Mouse (Mus musculus): ENCODE results near the gene Nes. TPM values are rescaled to one million over a fixed set of nuclear protein-coding genes. Genes with fewer than 3 reads are reported as not detected.

Nes gene
- polyA plus RNA-seq, 1 experiment from 2014 or later, result 11.1 TPM

- ATAC-seq (ENCODE audit: low read depth), result no peak
- H3K4me1 ChIP-seq (ENCODE audit: control insufficient read depth, insufficient read depth, low read length), result peaks cover 6% of the 10 kb centered on the region; the same call in 1 of the 2 replicates
- H3K4me2 ChIP-seq (ENCODE audit: low read depth, low read length), result no peak overlapping the region
- H3K9ac ChIP-seq (replicated peaks; ENCODE audit: low read depth, low read length), result no peak overlapping the region
- H3K36me3 ChIP-seq (ENCODE audit: control insufficient read depth, insufficient read depth, low read length), result peaks cover 30% of the 10 kb centered on the region
- H3K27me3 ChIP-seq (ENCODE audit: control insufficient read depth, insufficient read depth, low read length), result no peaks in the 10 kb centered on the region
- no peak overlapping the region for H3K27ac ChIP-seq (ENCODE audit: low read depth, low read length)
- no peak overlapping the region for H3K4me3 ChIP-seq (ENCODE audit: low read depth, low read length)
- WGBS, result 53% methylated on average over 5 of the region's 5 CpGs
- no peaks in the 10 kb centered on the region for H3K9me3 ChIP-seq (ENCODE audit: control insufficient read depth, low read length)
Observed at GRCm38 (mm10) chr3:87940611-87941010, 30.3 kb upstream of the Nes start.

GRCm38 (mm10) chr3:87942471-87942870 is 28.4 kb upstream of the Nes start:
- Histone ChIP-seq H3K4me3 (ENCODE audit: low read depth, low read length) (no peak overlapping the region), H3K9ac (replicated peaks; ENCODE audit: low read depth, low read length) (no peak overlapping the region), H3K4me2 (ENCODE audit: low read depth, low read length) (no peak overlapping the region), H3K27me3 (ENCODE audit: control insufficient read depth, insufficient read depth, low read length) (no peaks in the 10 kb centered on the region), H3K4me1 (ENCODE audit: control insufficient read depth, insufficient read depth, low read length) (peaks cover 19% of the 10 kb centered on the region), H3K9me3 (ENCODE audit: control insufficient read depth, low read length) (no peaks in the 10 kb centered on the region), H3K36me3 (ENCODE audit: control insufficient read depth, insufficient read depth, low read length) (peaks cover 30% of the 10 kb centered on the region), H3K27ac (ENCODE audit: low read depth, low read length) (no peak overlapping the region)
- no peak for ATAC-seq (ENCODE audit: low read depth)
- WGBS, result 92% methylated on average over 2 of the region's 2 CpGs

GRCm38 (mm10) chr3:87943586-87943985 is 27.3 kb upstream of the Nes start:
- H3K36me3 ChIP-seq (ENCODE audit: control insufficient read depth, insufficient read depth, low read length), result peaks cover 26% of the 10 kb centered on the region
- H3K4me2 ChIP-seq (ENCODE audit: low read depth, low read length), result no peak overlapping the region
- H3K4me1 ChIP-seq (ENCODE audit: control insufficient read depth, insufficient read depth, low read length), result peaks cover 28% of the 10 kb centered on the region
- ATAC-seq (ENCODE audit: low read depth), result no peak
- 78% methylated on average over 7 of the region's 7 CpGs for WGBS
- no peaks in the 10 kb centered on the region for H3K9me3 ChIP-seq (ENCODE audit: control insufficient read depth, low read length)
- no peaks in the 10 kb centered on the region for H3K27me3 ChIP-seq (ENCODE audit: control insufficient read depth, insufficient read depth, low read length)
- H3K27ac ChIP-seq (ENCODE audit: low read depth, low read length), result no peak overlapping the region
- H3K9ac ChIP-seq (replicated peaks; ENCODE audit: low read depth, low read length), result no peak overlapping the region
- H3K4me3 ChIP-seq (ENCODE audit: low read depth, low read length), result no peak overlapping the region

- Histone ChIP-seq H3K4me3 (ENCODE audit: low read depth, low read length) (no peak overlapping the region), H3K9ac (replicated peaks; ENCODE audit: low read depth, low read length) (no peak overlapping the region), H3K36me3 (ENCODE audit: control insufficient read depth, insufficient read depth, low read length) (peaks cover 18% of the 10 kb centered on the region), H3K4me2 (ENCODE audit: low read depth, low read length) (no peak overlapping the region), H3K27ac (ENCODE audit: low read depth, low read length) (no peak overlapping the region), H3K27me3 (ENCODE audit: control insufficient read depth, insufficient read depth, low read length) (no peaks in the 10 kb centered on the region), H3K9me3 (ENCODE audit: control insufficient read depth, low read length) (no peaks in the 10 kb centered on the region), H3K4me1 (ENCODE audit: control insufficient read depth, insufficient read depth, low read length) (peaks cover 34% of the 10 kb centered on the region)
- ATAC-seq (ENCODE audit: low read depth), result no peak; the same call in 1 of the 2 replicates
- 11% methylated on average over 4 of the region's 4 CpGs for WGBS
Observed at GRCm38 (mm10) chr3:87944838-87945600, 25.9 kb upstream of the Nes start.

- WGBS, result 10% methylated on average over 12 of the region's 12 CpGs
Observed at GRCm38 (mm10) chr3:87945781-87946540, 24.9 kb upstream of the Nes start.

GRCm38 (mm10) chr3:87946541-87946860 is 24.4 kb upstream of the Nes start:
- no peak overlapping the region for H3K4me2 ChIP-seq (ENCODE audit: low read depth, low read length)
- no peak for ATAC-seq (ENCODE audit: low read depth)
- H3K27me3 ChIP-seq (ENCODE audit: control insufficient read depth, insufficient read depth, low read length), result no peaks in the 10 kb centered on the region
- H3K9me3 ChIP-seq (ENCODE audit: control insufficient read depth, low read length), result no peaks in the 10 kb centered on the region
- 22% methylated on average over 1 of the region's 1 CpGs for WGBS
- H3K9ac ChIP-seq (replicated peaks; ENCODE audit: low read depth, low read length), result no peak overlapping the region
- H3K4me3 ChIP-seq (ENCODE audit: low read depth, low read length), result no peak overlapping the region
- peaks cover 34% of the 10 kb centered on the region for H3K4me1 ChIP-seq (ENCODE audit: control insufficient read depth, insufficient read depth, low read length)
- peaks cover 10% of the 10 kb centered on the region for H3K36me3 ChIP-seq (ENCODE audit: control insufficient read depth, insufficient read depth, low read length)
- no peak overlapping the region for H3K27ac ChIP-seq (ENCODE audit: low read depth, low read length)

More at GRCm38 (mm10) chr3:87945781-87946540, 24.9 kb upstream of the Nes start:
- Histone ChIP-seq H3K9me3 (ENCODE audit: control insufficient read depth, low read length) (no peaks in the 10 kb centered on the region), H3K36me3 (ENCODE audit: control insufficient read depth, insufficient read depth, low read length) (peaks cover 15% of the 10 kb centered on the region), H3K4me2 (ENCODE audit: low read depth, low read length) (no peak overlapping the region), H3K27me3 (ENCODE audit: control insufficient read depth, insufficient read depth, low read length) (no peaks in the 10 kb centered on the region), H3K4me1 (ENCODE audit: control insufficient read depth, insufficient read depth, low read length) (peaks cover 34% of the 10 kb centered on the region), H3K4me3 (ENCODE audit: low read depth, low read length) (no peak overlapping the region), H3K9ac (replicated peaks; ENCODE audit: low read depth, low read length) (no peak overlapping the region), H3K27ac (ENCODE audit: low read depth, low read length) (no peak overlapping the region)
- no peak for ATAC-seq (ENCODE audit: low read depth)

GRCm38 (mm10) chr3:87947056-87947810 is 23.6 kb upstream of the Nes start:
- ATAC-seq (ENCODE audit: low read depth), result no peak
- H3K9ac ChIP-seq (replicated peaks; ENCODE audit: low read depth, low read length), result 0 out of 2 replicates have a peak overlapping the region, but pooled peaks have one; percentile 4
- 3% methylated on average over 26 of the region's 26 CpGs for WGBS

GRCm38 (mm10) chr3:87947811-87948199 is 23.1 kb upstream of the Nes start:
- peak overlapping the region; percentile 4; the same call in 1 of the 2 replicates for H3K9ac ChIP-seq (replicated peaks; ENCODE audit: low read depth, low read length)
- H3K27me3 ChIP-seq (ENCODE audit: control insufficient read depth, insufficient read depth, low read length), result no peaks in the 10 kb centered on the region
- H3K9me3 ChIP-seq (ENCODE audit: control insufficient read depth, low read length), result no peaks in the 10 kb centered on the region
- 0% methylated on average over 11 of the region's 17 CpGs for WGBS
- peak overlapping the region; percentile 56 for H3K4me2 ChIP-seq (ENCODE audit: low read depth, low read length)
- ATAC-seq (ENCODE audit: low read depth), result peak; percentile 16; the same call in 1 of the 2 replicates
- H3K4me3 ChIP-seq (ENCODE audit: low read depth, low read length), result peak overlapping the region; percentile 11
- H3K27ac ChIP-seq (ENCODE audit: low read depth, low read length), result no peak overlapping the region
- peaks cover 46% of the 10 kb centered on the region for H3K4me1 ChIP-seq (ENCODE audit: control insufficient read depth, insufficient read depth, low read length)
- H3K36me3 ChIP-seq (ENCODE audit: control insufficient read depth, insufficient read depth, low read length), result no peaks in the 10 kb centered on the region

More at GRCm38 (mm10) chr3:87947056-87947810, 23.6 kb upstream of the Nes start:
- Histone ChIP-seq H3K36me3 (ENCODE audit: control insufficient read depth, insufficient read depth, low read length) (peaks cover 3% of the 10 kb centered on the region), H3K4me3 (ENCODE audit: low read depth, low read length) (peak overlapping the region; percentile 11), H3K4me2 (ENCODE audit: low read depth, low read length) (peak overlapping the region; percentile 56), H3K4me1 (ENCODE audit: control insufficient read depth, insufficient read depth, low read length) (peaks cover 40% of the 10 kb centered on the region), H3K27ac (ENCODE audit: low read depth, low read length) (no peak overlapping the region), H3K27me3 (ENCODE audit: control insufficient read depth, insufficient read depth, low read length) (no peaks in the 10 kb centered on the region), H3K9me3 (ENCODE audit: control insufficient read depth, low read length) (no peaks in the 10 kb centered on the region)

Data from neural tube, embryonic 14.5 days (tissue).